Mouse (Mus musculus) yolk sac, embryonic 10.5 days (tissue): ENCODE data around the gene Aqp6.
A peak's percentile ranks its signal among the peaks of the same experiment; 100 is the strongest.

Experiments used
- DNase-seq: peaks from one replicate; pipeline ENCODE4 v3.0.0-alpha.2; 2017; ENCODE audit warnings: low spot score

Gene Aqp6

DNA sequence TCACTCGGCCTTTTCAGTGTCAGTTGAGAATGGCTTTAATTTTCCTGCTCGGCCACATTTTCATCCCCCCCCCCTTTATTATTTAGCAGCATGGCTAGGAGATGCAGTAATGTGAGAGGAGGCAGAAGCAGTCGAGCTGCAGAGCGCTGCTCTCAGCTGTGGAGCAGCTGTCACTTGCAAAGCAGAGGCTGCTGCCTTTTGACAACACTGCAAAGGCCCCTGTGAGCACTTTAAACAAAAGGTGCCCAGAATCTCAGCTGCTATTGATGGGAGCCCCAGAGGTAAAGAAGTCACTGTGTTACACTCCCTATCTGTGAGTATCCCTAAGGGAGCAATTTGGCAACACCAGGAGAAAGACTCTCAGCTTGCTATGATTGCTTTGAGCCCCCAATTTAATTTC lies 47.1 kb downstream of the Aqp6 start:
- no peak for DNase-seq

DNA sequence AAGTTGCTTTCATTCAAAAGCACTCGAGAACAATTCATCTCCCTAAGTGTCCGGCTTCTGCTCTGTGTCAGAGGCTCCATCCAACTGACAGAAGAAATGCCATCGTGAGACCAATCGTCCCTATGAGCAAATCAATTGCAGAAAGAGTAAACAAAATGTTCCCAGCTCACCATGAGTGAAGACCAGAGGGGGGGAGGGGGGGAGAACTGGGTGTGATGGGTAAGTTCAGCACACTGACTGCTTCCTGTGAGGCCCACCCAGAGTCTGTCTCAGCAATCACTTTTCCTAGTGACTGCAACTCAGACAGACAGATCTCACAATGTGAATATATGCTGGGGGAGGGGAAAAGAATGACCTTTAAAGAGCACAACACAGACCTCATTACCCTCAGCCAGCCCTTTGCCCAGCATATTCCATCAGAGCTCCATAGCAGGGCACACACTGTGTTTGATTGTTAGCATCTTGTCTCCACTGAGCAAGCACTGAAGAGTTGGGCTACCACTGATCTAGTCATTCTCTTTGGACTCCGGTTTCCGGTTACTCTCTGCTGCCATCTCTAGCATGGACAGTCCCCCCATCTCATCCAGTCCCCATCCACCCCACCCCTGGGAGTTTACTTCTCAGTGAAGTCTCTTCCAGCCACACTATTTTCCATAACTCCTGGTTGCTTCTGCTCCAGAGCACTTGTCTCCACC lies 48.0 kb downstream of the Aqp6 start:
- DNase-seq, result no peak

DNA sequence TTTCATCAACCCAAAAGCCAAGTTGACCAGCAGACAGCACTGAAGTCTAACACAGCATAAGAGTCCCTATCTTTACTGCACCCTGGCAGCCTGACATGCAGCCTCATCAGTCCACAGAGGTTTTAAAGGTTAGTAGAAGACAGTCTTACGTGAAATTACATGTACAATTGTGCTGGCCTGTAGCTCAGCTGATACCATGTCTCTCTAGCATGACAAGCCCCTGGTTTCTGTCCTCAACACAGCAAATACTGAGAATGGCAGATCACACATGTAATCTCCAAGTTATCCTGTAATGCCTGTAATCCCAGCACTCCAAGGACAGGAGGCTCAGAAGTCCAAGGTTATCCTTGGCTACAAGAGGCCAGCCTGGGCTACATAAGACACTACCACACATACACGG lies 49.1 kb downstream of the Aqp6 start:
- no peak for DNase-seq

DNA sequence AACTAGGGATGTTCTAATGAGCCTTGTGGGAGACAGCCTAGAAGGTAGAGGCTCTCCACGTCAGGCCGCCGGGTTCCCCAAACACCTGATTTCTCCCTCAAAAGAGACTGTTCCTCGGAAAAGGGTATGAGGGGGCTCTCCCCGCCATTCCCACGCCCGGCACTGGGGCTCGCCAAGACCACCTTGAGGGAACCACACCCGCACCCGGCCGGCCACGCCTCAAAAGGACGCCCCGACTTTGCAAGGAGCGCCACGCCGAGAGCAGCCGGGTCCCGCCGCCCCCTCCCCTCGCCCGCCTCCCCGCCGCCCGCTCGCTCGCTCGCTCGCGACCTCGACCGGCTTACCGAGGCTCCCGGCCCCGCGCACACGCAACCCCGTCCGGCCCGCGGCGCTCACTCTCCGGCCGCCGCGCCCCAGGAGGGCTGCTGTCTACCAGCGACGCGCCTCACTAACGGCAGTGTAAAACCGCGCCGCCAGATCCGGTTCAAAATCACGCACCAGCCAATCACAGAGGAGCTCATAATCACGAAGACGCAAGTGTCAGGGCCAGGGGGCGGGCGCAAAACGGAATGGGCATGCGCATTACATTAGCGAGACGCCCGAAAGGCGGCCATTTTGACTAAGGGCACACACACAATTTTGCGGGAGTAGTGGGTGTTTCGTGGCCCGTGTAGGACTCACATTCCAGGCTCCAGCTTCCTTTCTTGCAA lies 50.1 kb downstream of the Aqp6 start, which contains the start of gene Racgap1:
TSS of gene Racgap1 (minus strand) at position 494 of the 710 bp plus-strand sequence.
- peak; percentile 95 for DNase-seq

DNA sequence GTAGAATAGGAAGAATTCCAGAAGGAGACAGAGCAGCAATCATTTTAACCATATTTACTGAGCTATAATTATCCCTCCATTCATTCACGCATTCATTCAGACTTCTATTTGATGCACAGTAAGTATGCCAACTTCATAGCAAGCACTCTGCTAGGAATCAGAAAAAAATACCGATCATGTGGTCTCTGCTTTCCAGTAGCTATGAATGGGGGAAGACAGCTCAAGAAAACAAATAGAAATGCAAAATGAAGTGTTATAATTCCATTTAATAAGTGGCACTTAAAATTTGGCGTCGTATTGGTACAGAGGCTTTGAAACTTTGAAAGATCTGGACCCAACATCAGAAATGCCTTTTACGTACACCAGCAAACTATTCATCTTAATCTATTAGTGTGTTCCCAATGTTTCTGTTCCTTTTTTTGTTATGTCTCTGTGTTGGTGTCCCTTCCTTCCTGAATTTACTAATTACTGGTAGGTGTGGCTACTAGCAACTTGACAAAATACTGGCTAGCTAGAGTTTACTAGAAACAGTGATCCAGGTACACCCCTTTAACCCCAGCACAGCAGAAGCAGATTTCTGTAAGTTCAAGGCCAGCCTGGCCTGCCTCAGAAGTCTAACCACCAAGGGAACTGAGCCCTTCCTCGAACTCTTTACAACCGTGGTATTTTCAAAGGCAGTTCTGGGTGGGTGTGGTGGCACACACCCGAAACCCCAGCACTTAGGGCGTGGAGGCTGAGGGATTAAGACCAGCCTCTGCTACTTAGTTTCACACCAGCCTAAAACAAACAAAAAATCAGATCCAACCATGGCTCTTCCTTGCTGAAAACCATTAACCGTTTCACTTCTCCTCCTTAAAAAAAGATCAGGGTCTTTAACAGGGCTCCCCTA lies 51.0 kb downstream of the Aqp6 start:
- no peak for DNase-seq

DNA sequence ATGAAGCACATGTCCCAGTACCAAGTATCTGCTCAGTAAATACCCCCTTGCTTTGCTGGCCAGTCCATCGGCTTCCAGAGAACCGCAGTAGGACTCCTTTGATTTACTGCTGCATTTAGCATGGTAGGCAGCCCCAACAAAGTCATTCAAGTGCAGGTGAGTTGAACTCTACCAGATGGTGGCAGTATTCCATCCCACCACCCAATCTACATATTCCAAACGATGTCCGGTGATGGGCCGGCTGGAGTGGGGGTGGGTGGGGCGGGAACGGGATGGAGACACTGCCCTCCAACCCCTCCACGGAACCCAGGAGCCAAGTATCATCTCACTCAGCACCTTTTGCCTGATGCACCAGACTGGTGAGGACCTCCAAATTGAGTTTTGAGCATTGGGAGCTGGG lies 52.1 kb downstream of the Aqp6 start:
- DNase-seq, result peak; percentile 32

DNA sequence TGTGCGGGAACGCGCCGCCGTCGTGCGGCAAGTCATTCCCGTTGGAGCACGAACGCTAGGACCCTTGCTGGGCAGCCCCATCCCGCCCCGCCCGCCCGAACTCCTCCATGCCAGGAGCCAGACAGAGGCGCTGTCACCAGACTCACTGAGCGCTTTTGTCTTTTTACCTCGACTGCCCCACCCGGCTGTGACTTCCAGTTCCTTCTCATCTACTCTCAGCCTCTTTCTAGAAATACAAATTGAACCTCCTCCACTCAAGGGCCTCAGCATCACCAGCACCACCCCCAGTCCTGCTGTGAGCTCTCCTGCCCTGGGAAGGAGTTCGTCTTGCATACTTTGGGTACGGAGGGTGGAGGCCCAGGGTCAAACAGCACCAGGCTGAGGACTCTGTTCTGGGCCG lies 52.7 kb downstream of the Aqp6 start:
- DNase-seq, result no peak
